Mouse (Mus musculus) cerebellum, adult 9-11 months (tissue): ENCODE measurements around the gene Rmi2.
"Not testable (repeated sequence)": the region's sequence is repeated elsewhere in the genome, so short reads cannot be mapped to it uniquely, and the experiment has no call there.

Experiments used
- DNase-seq: peaks from one replicate; pipeline ENCODE4 v3.0.0; 2022

The Rmi2 gene

DNA sequence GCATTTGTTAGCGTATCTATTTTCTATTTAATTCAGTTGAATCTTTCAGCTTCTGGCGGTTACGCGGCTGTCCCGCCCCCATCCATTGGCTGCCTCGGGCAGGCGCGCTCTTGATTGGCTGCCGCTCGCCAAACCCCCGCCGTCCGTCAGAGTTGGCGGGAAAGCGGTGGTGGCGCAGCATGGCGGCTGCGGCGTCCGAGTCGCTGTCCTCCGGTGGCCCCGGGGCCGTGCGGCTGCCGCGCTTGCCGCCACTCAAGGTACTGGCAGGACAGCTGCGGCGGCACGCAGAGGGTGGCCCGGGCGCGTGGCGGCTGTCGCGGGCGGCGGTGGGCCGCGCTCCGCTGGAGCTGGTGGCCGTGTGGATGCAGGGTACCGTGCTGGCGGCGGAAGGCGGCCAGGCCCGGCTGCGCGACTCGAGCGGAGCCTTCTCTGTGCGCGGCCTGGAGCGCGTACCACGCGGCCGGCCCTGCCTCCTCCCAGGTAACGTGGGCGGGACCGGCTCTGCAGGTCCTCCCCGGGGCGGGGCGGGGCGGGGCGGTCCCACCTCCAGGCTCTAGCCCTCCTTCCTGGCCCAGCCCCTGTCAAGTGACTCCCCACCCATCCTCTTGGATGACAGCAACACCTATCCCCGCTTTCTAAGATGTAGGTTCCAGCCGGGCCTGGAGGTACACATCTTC, at the start of gene Rmi2:
Gene Rmi2 (plus strand): TSS at position 149 of the 677 bp plus-strand sequence.
- DNase-seq = peak; percentile 87

DNA sequence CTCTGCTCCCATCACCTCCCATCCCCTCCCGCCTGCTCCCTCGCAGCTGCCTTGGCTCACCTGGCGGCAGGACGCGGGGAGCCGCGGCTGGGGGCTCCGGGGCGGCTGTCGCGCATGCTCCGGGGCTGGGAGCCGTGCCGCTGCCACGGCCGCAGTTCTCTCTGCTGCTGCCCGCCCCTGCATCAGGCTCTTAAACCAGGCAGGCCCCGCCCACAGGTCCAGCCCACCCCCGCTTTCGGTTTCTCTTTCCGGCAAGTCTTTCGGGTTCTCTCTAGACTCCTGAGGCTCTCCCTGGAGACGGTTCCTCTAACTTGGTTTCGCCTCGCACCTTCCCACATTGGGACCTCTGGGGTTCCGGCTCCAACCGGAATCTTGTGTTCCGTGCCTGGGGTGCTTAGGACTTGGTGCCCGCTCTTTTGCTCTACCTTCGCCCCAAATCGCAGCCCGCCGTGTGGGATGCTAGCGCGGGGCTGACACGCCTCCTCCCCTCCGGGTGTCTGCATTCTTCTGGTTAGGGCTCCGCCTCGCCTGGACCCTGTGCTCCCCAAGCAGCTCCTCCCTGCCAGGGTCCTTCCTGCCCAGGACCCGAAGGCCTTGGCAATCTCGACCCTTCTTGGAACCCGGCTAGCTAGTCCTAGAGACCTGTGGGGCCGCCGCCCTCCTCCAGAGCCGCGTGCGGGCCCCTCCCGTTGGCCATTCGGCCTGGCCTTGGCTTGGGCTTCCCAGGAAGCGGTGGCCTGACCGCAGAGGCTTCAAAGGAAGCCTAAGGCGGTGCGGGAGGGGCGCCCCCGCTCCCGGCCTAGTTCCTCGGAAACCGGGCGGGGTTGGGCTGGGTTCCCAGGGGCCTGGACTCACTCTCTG, 49.3 kb upstream of the Rmi2 start, which contains the start of gene Socs1:
Gene Socs1 (minus strand): TSS at position 166 of the 861 bp plus-strand sequence.
- DNase-seq = peak; percentile 78

DNA sequence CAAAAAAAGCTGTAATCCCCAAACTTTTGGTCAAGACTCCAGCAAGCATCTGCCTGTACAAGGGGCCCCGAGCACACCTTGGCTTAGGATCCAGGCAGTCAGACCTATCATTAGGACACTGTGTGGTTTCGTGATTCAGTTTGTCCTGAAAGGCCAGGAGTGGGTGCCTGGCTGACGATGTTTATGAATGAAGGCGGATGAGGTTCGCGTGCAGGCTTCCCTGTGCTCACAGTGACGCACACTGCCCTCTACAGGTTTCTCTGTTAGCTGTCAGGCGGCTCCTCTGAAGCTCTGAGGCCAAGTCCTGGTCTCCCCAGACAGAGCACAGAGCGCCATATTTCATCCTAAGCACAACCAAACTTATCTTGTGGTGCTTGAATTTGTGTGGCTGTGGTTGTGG, 48.6 kb upstream of the Rmi2 start:
- DNase-seq = peak; percentile 85

DNA sequence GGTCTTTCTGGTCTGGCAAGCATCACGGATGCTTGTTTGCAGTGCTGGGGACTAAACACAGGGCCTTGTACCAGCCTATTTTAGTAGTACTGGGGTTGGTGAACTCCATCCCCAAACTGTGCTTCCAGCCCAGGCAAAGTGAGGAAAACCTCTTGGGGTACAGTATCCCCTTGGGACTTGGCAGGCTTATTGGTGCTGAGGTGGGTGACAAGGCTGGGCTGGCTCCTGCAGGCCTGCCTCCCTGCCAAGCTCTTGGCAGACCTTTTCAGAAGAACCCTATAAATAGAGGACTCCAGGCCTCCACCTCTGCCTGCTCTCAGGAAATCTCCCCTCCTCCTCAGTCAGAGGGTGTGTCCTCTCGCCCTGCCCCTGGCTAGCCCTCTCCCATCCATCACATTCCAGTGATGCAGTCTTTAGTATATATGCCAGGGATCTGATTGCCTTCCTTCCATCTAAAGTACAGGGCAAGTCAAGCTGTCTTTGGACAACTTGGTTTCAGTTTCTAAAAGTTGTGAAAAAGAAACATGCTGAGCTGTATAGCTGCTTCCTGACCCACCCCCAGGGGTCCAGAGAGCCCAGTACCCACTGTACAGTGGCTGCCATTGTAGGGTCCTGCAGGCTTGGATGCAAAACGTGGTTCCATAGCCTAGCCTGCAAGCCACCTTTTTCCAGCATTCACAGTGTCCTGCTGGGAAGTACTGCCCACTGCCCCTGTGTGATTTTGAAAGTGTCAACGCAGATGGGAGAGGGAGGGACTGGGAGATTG, 47.9 kb upstream of the Rmi2 start:
- peak; percentile 22 for DNase-seq

DNA sequence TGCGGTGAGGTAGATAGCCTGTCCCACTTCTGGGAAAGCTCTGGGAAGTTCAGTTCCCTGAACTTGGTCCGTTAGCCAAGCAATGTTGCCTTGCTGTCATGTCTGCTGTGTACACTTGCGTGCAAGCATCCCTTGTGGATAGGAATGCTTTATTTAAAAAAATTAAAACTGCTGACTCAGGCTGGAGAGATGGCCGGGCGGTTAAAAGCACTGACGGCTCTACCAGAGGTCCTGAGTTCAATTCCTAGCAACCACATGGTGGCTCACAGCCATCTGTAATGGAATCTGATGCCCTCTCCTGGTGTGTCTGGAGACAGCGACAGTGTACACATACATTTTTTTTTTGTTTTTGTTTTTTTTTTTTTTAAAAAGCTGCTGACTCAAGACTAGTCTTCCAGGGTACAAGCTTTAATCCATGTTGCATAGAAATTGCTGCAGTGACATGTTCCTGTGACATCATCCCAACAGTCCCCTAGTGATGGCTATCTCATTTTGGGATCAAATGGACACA, 47.3 kb upstream of the Rmi2 start:
- peak; percentile 16 for DNase-seq

DNA sequence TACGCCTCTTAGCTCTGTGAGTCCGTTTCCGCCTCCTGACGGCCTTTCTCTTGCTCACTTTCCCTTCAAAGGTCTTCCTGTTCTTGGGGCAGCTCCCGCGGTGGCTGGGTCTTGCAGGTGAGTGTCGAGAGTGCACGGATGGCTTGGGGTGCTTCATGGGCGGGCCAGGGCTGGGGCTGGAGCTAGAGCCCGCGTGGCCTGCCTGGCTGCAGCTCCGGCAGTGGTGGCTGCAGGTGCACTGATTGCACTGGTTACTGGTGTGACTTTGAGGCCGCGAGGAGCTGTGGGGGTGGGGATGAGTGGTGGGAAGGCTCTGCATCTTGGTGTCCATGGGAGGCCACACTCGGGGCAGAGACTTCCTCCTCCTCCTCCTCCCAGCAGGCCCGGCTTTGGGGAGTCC, 46.6 kb upstream of the Rmi2 start, which contains the start of gene Tnp2:
Gene Tnp2 (minus strand): TSS at position 390 of the 400 bp plus-strand sequence.
- DNase-seq = peak; percentile 23

DNA sequence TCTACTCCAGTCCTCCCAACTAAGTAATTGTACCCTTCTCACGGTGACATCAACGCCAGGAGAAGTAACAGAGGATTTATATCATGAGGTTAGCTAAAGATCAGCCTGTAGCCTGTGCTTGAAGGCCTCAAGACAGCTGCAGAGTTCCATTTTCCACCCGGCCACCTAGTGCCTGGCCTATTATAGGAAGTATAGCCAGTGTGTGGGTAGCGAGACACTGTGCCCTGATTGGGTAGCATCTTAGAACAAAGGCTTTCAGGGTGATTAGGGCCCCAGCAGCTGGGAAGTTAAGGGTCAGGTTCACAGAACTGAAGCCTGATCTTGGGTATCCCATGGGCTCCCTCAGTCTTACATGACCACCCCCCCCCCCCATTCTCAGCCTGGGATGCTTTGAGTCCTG, 46.0 kb upstream of the Rmi2 start:
- no peak for DNase-seq

DNA sequence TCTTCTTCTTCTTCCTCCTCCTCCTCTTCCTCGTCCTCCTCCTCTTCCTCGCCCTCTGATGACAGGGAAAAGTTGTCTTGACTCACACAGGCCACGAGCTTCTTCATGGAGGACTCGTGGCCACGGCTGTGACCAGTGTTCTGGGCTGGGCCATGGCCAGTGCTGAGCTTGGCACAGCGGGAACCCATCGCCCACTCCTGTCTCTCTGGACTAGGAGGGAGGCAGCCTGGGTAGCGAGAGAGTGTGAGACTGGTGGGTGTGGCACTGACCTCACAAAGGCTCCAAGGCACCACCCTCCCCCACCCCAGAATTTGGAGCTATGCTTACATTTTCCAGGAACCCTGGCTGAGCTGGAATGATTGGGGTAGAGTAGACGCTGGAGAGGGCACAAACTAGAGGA, 44.2 kb upstream of the Rmi2 start, which contains the start of gene Prm3:
Gene Prm3 (minus strand): TSS at position 213 of the 400 bp plus-strand sequence.
- DNase-seq = no peak

DNA sequence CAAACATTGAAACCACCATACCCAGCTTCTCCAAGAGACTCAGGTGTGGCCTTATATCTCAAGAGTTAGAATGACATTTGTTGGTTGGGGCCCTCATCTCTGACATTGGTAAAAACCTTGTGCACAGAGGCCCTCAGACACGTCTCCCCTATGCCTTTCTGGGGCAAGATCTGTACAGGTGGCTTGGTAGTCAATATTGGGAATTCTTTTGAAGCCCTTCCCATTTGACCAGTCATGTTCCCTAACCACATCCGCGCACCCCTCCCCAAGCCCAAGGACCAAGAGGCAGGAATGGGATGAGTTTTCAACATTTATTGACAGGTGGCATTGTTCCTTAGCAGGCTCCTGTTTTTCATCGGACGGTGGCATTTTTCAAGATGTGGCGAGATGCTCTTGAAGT, 38.8 kb upstream of the Rmi2 start, which contains the start of gene Prm2:
Gene Prm2 (minus strand): TSS at position 101 of the 400 bp plus-strand sequence.
- DNase-seq = no peak

DNA sequence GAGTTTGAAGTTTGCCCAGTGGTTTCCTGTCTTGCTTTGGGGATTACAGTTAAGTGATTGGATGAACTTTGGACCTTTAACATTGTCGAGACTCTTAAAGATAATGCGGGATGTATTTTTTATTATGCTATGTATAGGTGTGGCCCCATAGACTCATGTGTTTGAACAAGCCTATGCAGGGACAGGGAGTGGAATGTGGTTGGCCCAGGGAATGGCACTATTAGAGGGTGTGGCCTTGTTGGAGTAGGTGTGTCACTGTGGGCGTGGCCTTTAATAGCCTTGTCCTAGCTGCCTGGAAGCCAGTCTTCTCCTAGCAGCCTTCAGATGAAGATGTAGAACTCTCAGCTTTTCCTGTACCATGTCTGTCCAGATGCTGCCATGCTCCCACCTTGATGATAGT, 32.4 kb upstream of the Rmi2 start:
- not testable (repeated sequence) for DNase-seq

DNA sequence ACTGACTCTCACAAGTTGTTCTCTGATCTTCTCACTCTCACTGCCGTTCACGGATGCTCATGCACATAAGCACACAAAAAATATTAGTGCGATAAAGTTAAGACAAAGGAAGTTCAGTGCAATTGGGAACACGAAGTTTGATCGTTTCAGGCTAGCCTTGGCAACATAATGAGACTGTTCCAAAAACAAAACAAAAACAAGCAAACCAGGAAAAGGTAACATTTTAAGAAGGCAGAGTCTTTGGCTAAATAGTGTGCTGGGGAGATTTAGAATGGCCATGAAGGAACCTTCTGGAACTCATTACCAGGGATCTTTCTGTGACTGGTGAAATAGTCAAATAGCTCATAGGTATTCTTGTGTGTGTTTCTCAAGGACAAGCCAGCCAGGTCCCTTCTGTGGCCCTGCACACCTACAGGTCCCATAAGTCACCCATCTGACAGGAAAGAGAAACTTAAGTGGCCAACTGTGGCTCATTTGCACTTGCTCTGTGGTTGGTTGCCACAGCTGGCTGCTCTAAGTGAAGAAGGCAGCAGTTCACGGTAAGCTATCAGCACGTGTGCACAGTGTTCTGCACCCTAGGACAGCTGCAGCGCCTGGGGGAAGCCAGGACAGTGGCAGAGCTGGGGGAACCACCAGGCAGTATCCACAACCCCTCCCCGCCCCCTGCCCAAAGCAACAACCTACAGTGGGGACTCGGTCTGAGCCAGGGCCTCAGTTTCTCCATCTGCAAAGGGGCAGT, 28.9 kb upstream of the Rmi2 start, which contains the start of gene Prm1:
Gene Prm1 (minus strand): TSS at position 51 of the 739 bp plus-strand sequence.
- no peak for DNase-seq

DNA sequence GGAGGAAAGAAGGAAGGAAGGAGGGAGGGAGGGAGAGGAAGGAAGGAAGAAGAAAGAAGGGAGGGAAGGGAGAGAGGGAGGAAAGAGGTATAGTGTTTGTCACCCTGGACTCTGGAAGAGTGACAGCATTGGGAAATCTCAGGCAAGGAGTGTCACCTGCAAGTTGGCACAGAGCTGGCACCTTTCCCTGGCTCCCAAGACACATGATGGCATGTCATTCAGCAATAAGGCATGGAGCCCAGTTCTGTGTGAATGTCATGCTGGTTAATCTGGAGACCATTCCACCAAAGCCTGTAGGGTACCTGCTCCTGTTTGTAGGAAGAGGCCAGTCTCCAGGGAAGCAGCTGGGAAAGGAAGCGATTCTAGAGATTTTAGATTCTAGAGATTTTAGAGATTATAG, 24.5 kb upstream of the Rmi2 start:
- DNase-seq = peak; percentile 25

DNA sequence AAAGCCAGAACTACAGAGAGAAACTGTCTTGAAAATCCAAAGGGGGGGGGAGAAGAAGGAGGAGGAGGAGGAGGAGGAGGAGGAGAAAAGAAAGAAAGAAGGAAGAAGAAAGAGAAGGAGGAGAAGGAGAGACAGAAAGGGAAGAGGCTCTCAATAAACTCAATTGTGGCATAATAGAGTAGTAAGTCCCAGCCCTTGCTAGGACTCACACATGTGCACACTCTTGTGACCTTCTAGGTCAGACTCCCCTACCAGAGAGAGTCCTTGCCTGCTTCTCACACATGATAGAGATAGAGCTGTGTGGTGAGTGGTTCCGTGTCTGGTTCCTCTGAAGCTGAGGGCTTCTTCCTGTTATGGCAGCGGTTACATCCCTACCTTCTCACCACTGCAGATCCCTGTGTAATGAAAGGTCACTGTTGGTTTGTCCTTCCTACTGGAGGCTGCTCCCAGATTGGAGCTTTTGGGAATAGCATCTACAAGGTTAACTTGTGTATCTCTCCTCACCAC, 21.9 kb upstream of the Rmi2 start, which contains the start of gene Gm11172:
Gene Gm11172 (plus strand): TSS at position 51 of the 507 bp plus-strand sequence.
- DNase-seq = no peak

DNA sequence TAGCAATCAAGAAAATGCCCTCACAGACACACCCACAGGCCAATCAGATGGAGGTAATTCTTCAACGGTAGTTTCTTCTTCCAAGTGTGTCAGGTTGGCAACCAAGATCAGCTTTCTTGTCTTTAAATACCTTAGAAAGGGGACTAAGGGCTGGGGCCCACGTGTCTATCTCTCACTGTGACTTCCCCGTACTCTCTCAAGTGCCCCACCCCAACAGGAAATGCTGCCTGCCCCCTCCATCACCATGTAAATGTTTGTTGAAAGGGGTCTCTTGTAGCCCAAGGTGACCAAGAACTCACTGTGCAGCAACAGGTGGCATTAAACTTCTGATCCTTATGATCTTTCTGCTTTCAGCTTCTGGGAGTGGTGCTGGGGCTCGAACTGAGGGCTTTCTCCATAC, 21.1 kb upstream of the Rmi2 start:
- no peak for DNase-seq

DNA sequence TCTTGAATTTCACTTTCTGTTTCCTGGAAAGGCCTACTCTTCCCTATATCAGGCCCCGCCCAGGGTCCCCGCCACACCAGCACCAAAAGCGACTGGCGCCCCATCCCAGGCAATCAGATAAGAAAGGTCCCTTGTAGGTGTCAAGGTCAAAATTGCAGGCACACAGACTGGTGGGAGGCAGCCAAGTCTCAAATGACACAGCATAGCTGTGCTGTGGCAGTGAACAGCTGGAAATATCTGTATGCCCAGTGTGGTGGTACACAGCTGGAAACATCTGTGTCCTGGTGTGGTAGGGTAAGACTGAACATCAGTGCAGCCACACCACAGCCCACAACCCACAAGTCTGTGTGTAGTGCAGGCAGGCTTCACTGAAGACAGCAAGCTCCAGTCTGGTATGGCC, 20.0 kb upstream of the Rmi2 start:
- DNase-seq = no peak

DNA sequence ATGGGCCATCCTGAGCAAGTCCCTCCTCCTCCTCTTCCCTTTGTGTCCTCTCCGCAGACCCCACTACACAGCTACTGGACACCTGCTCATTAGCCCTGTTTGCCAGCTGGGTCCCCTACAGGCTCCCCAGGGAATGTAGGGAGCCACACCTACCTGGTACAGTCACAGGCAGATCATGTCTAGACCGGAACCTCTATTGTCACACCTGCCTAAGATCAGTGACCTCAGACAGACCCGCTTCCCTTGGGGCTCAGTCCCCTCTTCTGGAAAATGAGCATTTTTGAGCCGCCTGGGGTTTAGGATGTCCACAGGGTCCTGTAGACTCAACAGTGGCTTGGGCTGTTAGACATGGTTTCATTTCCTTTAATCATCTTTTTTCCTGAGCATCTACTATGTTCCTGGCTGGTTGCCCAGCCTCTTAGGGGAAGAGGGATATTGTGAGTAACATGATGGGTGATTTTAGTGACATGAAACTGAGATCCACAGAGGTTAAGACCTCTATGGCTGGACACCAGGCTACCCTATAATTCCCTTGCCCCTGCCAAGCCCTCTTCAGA, 16.2 kb upstream of the Rmi2 start:
- DNase-seq = no peak

DNA sequence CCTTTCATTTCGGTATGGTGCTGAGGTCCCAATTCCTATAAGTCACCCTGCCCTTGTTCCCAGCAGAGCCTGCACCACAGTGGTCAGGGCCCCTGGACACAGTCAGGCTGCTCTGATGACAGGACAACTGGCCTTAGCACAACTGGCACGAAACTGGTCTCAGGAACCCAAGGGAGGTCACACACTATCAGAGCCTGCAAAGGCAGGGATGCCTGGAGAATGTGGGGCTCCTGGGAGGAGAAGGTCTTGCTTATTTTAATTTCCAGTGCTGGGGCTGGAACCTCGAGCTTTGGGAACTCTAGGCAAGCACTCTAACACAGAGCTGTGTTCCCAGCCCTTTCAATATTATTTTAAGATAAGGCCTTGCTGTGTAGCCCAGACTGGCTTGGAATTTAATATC, 14.9 kb upstream of the Rmi2 start:
- no peak for DNase-seq

DNA sequence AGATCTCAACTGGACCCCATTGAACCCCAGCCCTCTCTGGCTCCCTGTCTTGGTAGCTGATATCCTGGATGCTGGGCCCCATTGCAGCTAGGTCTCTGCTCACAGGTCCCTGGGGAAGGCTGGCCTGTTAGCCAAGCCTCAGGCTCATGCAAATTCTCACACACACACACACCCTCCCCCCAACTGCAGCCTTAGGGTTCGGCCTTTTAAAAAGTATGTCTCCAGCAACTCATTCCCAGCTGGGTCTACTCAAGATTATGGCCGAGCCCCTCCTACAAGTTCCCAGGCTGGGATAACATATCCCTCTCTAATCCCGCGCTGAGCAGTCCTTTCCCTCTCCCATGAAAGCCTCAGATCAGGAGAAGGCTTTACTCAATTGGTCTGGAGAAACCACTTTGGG, 13.5 kb upstream of the Rmi2 start:
- no peak for DNase-seq

DNA sequence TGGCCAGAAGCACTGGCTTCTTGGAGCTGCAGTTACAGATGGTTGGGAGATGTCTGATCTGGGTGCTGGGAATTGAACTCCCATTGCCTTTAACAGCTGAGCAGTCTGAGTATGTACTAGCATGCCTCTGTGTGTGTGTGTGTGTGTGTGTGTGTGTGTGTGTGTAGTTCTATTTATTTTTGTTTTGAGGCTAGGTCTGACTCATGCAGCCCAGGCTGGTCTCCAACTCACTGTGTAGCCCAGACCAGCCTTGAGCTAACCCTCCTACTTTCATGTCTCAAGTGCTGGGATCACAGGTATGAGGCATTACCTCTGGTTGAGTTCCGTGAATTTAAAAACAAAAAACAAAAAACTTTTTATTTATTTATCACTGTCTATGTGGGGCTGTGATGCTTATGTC, 10.3 kb upstream of the Rmi2 start:
- no peak for DNase-seq

DNA sequence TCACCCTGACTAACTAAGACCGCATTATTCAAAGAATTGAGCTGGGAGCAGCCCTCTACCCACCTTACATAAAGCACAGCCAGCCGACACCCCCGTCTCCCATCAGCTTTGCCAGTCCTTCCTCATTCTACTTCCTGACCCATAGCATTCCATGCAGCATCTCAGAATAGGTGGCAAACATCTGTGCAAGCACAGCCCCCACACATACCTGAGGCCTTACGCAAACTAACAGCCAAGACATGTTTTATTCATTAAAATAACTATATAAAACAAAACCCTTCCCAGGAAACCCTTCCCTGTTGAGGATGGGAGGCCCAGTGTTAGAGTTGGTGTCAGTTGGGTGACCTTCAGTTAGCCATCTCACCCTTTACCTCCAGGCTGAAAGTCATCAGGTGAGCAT, 9.0 kb upstream of the Rmi2 start:
- DNase-seq = no peak

DNA sequence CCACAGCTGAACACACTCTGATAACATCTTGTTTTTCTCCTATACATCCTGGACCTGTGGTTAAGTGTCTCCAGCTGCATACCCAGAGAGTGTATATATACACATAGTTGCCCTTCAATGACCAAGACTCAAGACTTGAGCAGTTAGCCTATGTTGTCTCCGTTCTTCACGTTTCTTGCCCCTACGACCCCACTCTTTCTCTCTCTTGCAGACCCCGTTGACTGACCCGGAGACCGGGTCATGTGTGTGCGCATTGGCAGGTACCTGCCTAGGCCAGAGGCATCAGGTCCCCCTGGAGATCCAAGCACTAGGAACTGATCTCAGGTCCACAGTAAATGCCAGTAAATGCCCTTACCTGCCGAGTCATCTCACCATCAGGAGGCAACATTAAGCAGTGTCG, 7.6 kb upstream of the Rmi2 start:
- DNase-seq = no peak
